Mouse (Mus musculus) adrenal gland, adult 8-10 months (tissue): ENCODE results near the gene Crabp2. TPM values are rescaled to one million over a fixed set of nuclear protein-coding genes. Genes with fewer than 3 reads are reported as not detected.
A peak's percentile ranks its signal among the peaks of the same experiment; 100 is the strongest.

Experiments
- DNase-seq: peaks from one replicate; pipeline ENCODE4 v3.0.0; 2022
- total RNA-seq, 4 experiments: library from RNA; stranded (reverse); gene quantifications; 2 replicates each; pipeline ENCODE4 v1.2.4; 2022

Crabp2 gene
- total RNA-seq, 4 experiments from 2014 or later, result 0.31 to 1.0 (median 0.35) TPM; not detected in 1

- peak; percentile 91 for DNase-seq
Measured at GRCm38 (mm10) chr3:87986868-87987267, 38.4 kb downstream of the Crabp2 start.

- DNase-seq, result no peak
Measured at GRCm38 (mm10) chr3:87987633-87988032, 39.2 kb downstream of the Crabp2 start.

GRCm38 (mm10) chr3:87988068-87988467, 39.6 kb downstream of the Crabp2 start:
- DNase-seq, result no peak

- no peak for DNase-seq
Measured at GRCm38 (mm10) chr3:87989935-87990334, 41.5 kb downstream of the Crabp2 start.

- DNase-seq, result no peak
Measured at GRCm38 (mm10) chr3:87993436-87993835, 45.0 kb downstream of the Crabp2 start.

GRCm38 (mm10) chr3:87995331-87995730, 46.9 kb downstream of the Crabp2 start:
- DNase-seq, result no peak

- DNase-seq, result no peak
Measured at GRCm38 (mm10) chr3:87996401-87996800, 47.9 kb downstream of the Crabp2 start.

GRCm38 (mm10) chr3:87996971-87997614, 48.6 kb downstream of the Crabp2 start:
- no peak for DNase-seq

- DNase-seq, result no peak
Measured at GRCm38 (mm10) chr3:87998747-87999146, 50.3 kb downstream of the Crabp2 start.

GRCm38 (mm10) chr3:87999243-87999895, 50.9 kb downstream of the Crabp2 start:
- DNase-seq, result no peak

- peak; percentile 54 for DNase-seq
Measured at GRCm38 (mm10) chr3:88000181-88000580, 51.7 kb downstream of the Crabp2 start, which contains the start of gene Bcan. TSS of gene Bcan (minus strand) at chr3:88000230.

GRCm38 (mm10) chr3:88000816-88001595, 52.5 kb downstream of the Crabp2 start:
- peak; percentile 74 for DNase-seq

GRCm38 (mm10) chr3:88002291-88002976, 54.0 kb downstream of the Crabp2 start:
- no peak for DNase-seq

Other genes starting within 250 kb of the Crabp2 start
- gene Lrrc71, start 200.0 kb upstream of the Crabp2 start, total RNA-seq, result 1 to 10 TPM in 1 of 4 experiments, under 1 TPM in 3; 0.32 to 1.6 (median 0.82) TPM
- 10 to 100 TPM in 2 of 4 experiments, 1 to 10 TPM in 2; 6.3 to 30.5 (median 13.1) TPM for gene Ntrk1, start 153.5 kb upstream of the Crabp2 start, total RNA-seq
- 1 to 10 TPM in 2 of 4 experiments, under 1 TPM in 2; 0.32 to 3.7 (median 1.9) TPM for gene Insrr, start 151.7 kb upstream of the Crabp2 start, total RNA-seq
- gene Pear1, start 124.4 kb upstream of the Crabp2 start, total RNA-seq, result 10 to 100 TPM; 26.0 to 35.9 (median 29.7) TPM
- under 1 TPM; 0.20 to 0.62 (median 0.32) TPM for gene Sh2d2a, start 101.9 kb upstream of the Crabp2 start, total RNA-seq
- gene Prcc, start 63.1 kb upstream of the Crabp2 start, total RNA-seq, result 10 to 100 TPM; 47.5 to 49.4 (median 48.7) TPM
- 100 to 1,000 TPM; 163 to 180 (median 172) TPM for gene Hdgf, start 42.3 kb upstream of the Crabp2 start, total RNA-seq
- 100 to 1,000 TPM; 121 to 146 (median 131) TPM for gene Mrpl24, start 29.2 kb upstream of the Crabp2 start, total RNA-seq
- 10 to 100 TPM; 17.9 to 20.0 (median 19.5) TPM for gene Isg20l2, start 18.4 kb upstream of the Crabp2 start, total RNA-seq
- 10 to 100 TPM; 18.6 to 27.6 (median 21.9) TPM for gene Rrnad1, start 17.9 kb upstream of the Crabp2 start, total RNA-seq
- gene Nes, start 22.4 kb downstream of the Crabp2 start, total RNA-seq, result 10 to 100 TPM in 1 of 4 experiments, 1 to 10 TPM in 3; 4.3 to 14.4 (median 6.8) TPM
- gene Bcan, start 51.6 kb downstream of the Crabp2 start, total RNA-seq, result 100 to 1,000 TPM in 2 of 4 experiments, 10 to 100 TPM in 2; 83.1 to 117 (median 106) TPM
- gene Hapln2, start 78.9 kb downstream of the Crabp2 start, total RNA-seq, result not detected
- gene Gpatch4, start 94.4 kb downstream of the Crabp2 start, total RNA-seq, result 10 to 100 TPM; 12.9 to 16.6 (median 14.9) TPM
- 100 to 1,000 TPM; 150 to 161 (median 155) TPM for gene Naxe, start 109.8 kb downstream of the Crabp2 start, total RNA-seq
- gene Ttc24, start 129.6 kb downstream of the Crabp2 start, total RNA-seq, result not detected
- 1 to 10 TPM in 1 of 4 experiments, under 1 TPM in 3; 0.61 to 2.3 (median 0.73) TPM for gene Iqgap3, start 133.3 kb downstream of the Crabp2 start, total RNA-seq
- 100 to 1,000 TPM in 1 of 4 experiments, 10 to 100 TPM in 3; 82.0 to 111 (median 89.0) TPM for gene Mef2d, start 193.7 kb downstream of the Crabp2 start, total RNA-seq